Mouse (Mus musculus) olfactory bulb, adult 2 months (tissue): Measurements from ENCODE around the gene Pttg1ip.

Experiments
- CTCF ChIP-seq: fragments of 200-500 bp; IDR thresholded peaks from 2 replicates; pipeline ENCODE4 v1.5.1; 2012; ENCODE audit warnings: low read depth, mild to moderate bottlenecking, low read length, moderate library complexity; ENCODE audit not compliant: insufficient read depth
- POLR2A ChIP-seq: fragments of 200-500 bp; IDR thresholded peaks from 2 replicates; pipeline ENCODE4 v1.6.1; 2012; ENCODE audit warnings: mild to moderate bottlenecking, low read depth, low read length, moderate library complexity; ENCODE audit not compliant: insufficient read depth

DNA sequence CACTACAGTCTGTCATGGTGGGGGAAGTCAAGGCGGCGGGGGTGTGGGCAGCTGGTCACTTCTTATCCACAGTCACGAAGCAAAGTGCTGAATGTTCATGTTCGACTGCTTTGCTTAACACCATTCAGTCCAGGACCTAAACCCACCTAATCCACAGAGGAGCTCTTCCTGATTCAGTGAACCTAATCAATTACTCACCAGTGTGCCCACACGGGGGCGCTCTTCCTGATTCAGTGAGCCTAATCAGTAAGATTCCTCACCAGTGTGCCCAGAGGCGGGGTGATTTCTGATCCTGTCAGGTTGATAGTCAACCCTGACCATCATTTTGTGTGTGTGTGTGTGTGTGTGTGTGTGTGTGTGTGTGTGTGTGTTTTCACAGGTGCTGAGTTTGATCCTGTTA, 38.3 kb upstream of the Pttg1ip start:
- TF ChIP-seq CTCF: no peak
- no peak for TF ChIP-seq POLR2A
